Mouse (Mus musculus): ENCODE data around the gene Usf2.
"Not testable (repeated sequence)": the region's sequence is repeated elsewhere in the genome, so short reads cannot be mapped to it uniquely, and the experiment has no call there.

Gene Usf2

GRCm38 (mm10) chr7:30958109-30958865, 1.7 kb upstream of the Usf2 start:
- no peak for DNase-seq (ENCODE audit: low read depth)

GRCm38 (mm10) chr7:30957367-30957783, 772 bp upstream of the Usf2 start:
- peak; percentile 95 for DNase-seq (ENCODE audit: low read depth)

GRCm38 (mm10) chr7:30956357-30956751, 249 bp downstream of the Usf2 start:
- DNase-seq (ENCODE audit: low read depth): peak; percentile 64

GRCm38 (mm10) chr7:30955584-30956356, 833 bp downstream of the Usf2 start:
- DNase-seq (ENCODE audit: low read depth): peak; percentile 86

GRCm38 (mm10) chr7:30954971-30955520, 1.6 kb downstream of the Usf2 start:
- DNase-seq (ENCODE audit: low read depth): no peak

- DNase-seq (ENCODE audit: low read depth): no peak
These were observed 2.6 kb downstream of the Usf2 start for GRCm38 (mm10) chr7:30954036-30954435.

- DNase-seq (ENCODE audit: low read depth): no peak
These were observed 3.1 kb downstream of the Usf2 start for GRCm38 (mm10) chr7:30953459-30953858.

- no peak for DNase-seq (ENCODE audit: low read depth)
These were observed 4.0 kb downstream of the Usf2 start for GRCm38 (mm10) chr7:30952441-30953265.

- not testable (repeated sequence) for DNase-seq (ENCODE audit: low read depth)
These were observed 6.7 kb downstream of the Usf2 start for GRCm38 (mm10) chr7:30949902-30950301.

GRCm38 (mm10) chr7:30945876-30946275, 10.7 kb downstream of the Usf2 start:
- DNase-seq (ENCODE audit: low read depth): no peak

- DNase-seq (ENCODE audit: low read depth): not testable (repeated sequence)
These were observed 11.1 kb downstream of the Usf2 start for GRCm38 (mm10) chr7:30945466-30945865.

- not testable (repeated sequence) for DNase-seq (ENCODE audit: low read depth)
These were observed 11.9 kb downstream of the Usf2 start for GRCm38 (mm10) chr7:30944706-30945105.

- DNase-seq (ENCODE audit: low read depth): no peak
These were observed 12.5 kb downstream of the Usf2 start, which contains the start of gene Hamp for GRCm38 (mm10) chr7:30943909-30944635. Hamp (minus strand) TSS chr7:30944032.

GRCm38 (mm10) chr7:30942365-30942764, 14.2 kb downstream of the Usf2 start:
- DNase-seq (ENCODE audit: low read depth): not testable (repeated sequence)

GRCm38 (mm10) chr7:30940070-30940469, 16.5 kb downstream of the Usf2 start:
- DNase-seq (ENCODE audit: low read depth): not testable (repeated sequence)

- not testable (repeated sequence) for DNase-seq (ENCODE audit: low read depth)
These were observed 21.0 kb downstream of the Usf2 start for GRCm38 (mm10) chr7:30935422-30936099.

- DNase-seq (ENCODE audit: low read depth): not testable (repeated sequence)
These were observed 32.0 kb downstream of the Usf2 start, which contains the start of gene Hamp2 for GRCm38 (mm10) chr7:30924581-30924980. Hamp2 (minus strand) TSS chr7:30924681.

GRCm38 (mm10) chr7:30924071-30924470, 32.5 kb downstream of the Usf2 start:
- DNase-seq (ENCODE audit: low read depth): no peak

- not testable (repeated sequence) for DNase-seq (ENCODE audit: low read depth)
These were observed 34.1 kb downstream of the Usf2 start for GRCm38 (mm10) chr7:30922490-30922889.

- DNase-seq (ENCODE audit: low read depth): peak; percentile 66
These were observed 36.4 kb downstream of the Usf2 start for GRCm38 (mm10) chr7:30920217-30920616.

Measured in induced T-regulatory cell, adult 2 months (primary cell).